Mouse (Mus musculus): ENCODE measurements around the gene Cpsf6.

The Cpsf6 gene

DNA sequence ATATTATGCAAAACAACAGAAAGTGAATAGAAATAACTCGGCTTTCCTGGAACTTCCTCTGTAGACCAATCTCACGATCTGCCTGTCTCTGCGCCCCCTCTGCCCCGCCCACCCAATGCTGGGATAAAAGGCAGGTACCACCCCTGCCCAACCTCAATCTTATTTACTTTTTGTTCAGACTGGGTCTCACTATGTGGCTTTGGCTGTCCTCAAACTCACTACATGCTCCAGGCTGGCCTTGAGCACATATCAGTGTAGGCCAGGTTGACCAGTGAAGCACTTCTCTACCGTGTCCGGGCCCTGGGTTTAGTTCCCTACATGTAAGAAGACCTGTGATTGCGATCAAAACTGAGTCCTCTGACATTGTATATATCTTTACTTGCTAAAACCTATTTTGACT is 40.6 kb downstream of the Cpsf6 start:
- no peak for DNase-seq (ENCODE audit: low spot score in 2 of 2)

DNA sequence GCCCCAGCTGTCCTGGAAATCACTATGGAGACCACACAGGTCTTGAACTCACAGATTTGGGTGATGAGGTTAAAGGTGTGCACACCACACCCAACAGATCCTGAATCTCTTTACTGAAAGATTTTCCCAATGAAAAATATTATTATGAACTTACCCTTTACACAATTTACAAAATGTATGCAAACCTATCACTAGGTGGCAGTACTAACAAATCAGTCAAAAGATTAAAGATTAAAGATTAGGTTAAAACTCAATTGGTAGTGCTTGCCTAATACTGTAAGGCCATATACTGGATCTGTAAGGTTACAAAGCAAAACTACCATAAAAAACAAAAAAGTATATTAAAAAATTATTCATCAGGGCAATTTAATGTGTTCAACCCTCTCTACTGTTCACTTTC is 41.9 kb downstream of the Cpsf6 start:
- no peak for DNase-seq (ENCODE audit: low spot score in 2 of 2)

DNA sequence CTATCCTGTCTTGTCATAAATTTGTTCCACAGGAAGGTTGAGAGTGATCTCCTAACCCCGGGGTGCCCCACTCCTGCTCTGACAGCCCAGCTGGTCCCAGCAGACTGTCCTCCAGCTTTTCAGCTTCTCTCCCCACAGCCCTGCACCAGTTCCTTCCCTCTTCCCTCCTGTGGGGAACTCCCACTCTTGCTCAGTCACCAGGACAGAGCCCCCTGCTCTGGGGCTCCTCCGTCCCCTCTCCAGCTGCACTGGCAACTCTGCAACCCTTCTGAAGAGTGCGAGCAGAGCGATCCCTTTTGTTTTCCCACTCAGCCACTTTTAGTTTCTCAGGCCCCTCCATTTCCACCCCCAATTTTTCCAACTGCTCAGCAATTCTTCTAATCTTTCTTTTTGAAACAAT is 44.2 kb downstream of the Cpsf6 start:
- no peak for DNase-seq (ENCODE audit: low spot score in 2 of 2)

DNA sequence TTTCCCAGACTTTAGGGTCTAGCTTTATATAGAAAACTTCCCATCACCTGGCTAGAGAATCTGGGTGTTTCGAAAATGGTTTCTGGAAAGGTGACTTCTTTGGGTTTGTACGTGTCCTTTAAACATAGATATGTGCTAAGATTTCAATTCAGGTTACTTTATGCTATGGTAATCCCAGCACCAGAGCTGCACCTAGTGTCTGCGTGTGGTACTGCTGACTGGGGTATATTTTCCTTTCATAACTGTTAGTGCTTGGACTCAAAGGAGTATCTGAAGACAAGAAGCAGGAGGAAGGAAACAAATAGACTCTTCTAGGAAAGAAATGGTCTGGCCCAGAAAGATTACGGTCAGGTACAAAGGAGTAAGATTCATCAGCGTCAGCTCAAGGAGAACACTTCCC is 49.3 kb downstream of the Cpsf6 start:
- no peak for DNase-seq (ENCODE audit: low spot score in 2 of 2)

- DNase-seq (ENCODE audit: low spot score in 2 of 2): no peak
Measured at GRCm38 (mm10) chr10:117323782-117324181, 56.0 kb downstream of the Cpsf6 start.

DNA sequence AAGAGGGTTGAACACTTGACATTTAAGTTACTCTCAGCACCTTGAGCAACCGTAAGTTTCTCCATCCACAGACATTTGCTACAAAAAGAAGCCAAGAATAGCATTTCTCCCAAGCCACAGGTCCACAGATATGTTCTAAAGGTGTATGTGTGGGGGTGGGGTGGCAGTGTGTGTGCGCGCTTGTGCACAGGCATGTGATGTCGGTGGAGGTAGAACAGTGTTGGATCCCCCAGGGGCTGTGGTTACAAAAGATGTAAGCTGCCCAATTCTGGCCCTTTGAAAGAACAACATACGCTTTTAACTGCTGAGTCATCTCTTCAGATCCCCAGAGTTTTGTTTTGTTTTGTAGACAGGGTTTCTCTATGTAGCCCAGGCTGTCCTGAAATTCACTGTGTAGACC is 57.2 kb downstream of the Cpsf6 start:
- DNase-seq (ENCODE audit: low spot score in 2 of 2): no peak

- DNase-seq (ENCODE audit: low spot score in 2 of 2): no peak
Measured at GRCm38 (mm10) chr10:117320571-117320981, 59.2 kb downstream of the Cpsf6 start.

DNA sequence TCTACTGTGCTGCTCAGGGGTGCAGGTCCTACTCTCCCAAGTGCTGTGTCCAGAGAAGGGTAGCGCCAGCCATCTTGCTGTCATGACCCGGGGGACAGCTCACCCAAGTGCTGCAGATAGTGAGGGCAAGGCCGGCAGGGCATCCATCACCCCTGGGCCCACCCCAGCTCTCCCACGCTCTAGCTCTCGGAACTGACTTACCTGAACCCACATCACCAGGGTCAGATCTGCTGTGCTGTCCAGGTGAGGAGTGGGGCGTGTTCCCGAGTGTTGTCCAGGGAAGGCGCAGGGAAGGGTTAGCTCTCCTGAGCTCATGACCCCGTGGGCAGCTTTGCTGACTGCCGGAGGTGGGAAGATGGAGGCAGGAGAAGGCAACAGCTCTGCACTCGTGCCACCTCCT is 63.4 kb downstream of the Cpsf6 start:
- no peak for DNase-seq (ENCODE audit: low spot score in 2 of 2)

- no peak for DNase-seq (ENCODE audit: low spot score in 2 of 2)
Measured at GRCm38 (mm10) chr10:117313133-117313532, 66.7 kb downstream of the Cpsf6 start.

DNA sequence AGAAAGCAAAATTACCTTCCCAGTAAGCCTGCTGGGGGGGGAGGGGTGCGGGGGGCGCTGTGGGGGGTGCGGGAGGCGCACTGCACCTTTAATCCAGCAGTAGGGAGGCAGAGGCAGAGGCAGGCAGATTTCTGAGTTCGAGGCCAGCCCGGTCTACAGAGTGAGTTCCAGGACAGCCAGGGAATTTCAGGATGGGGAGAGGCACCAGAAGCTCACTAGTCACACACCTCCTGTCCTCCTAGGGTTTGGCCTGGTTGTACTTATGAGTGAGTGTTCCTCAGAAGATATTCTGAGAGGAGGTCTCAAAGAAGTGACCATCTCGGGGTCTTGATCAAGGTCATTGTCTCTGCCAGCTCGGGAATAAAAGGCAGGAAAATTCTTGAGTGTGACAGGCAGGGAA is 67.6 kb downstream of the Cpsf6 start:
- DNase-seq (ENCODE audit: low spot score in 2 of 2): no peak

GRCm38 (mm10) chr10:117304371-117304770 is 75.4 kb downstream of the Cpsf6 start:
- DNase-seq (ENCODE audit: low spot score in 2 of 2): no peak

GRCm38 (mm10) chr10:117301688-117302087 is 78.1 kb downstream of the Cpsf6 start:
- no peak for DNase-seq (ENCODE audit: low spot score in 2 of 2)

DNA sequence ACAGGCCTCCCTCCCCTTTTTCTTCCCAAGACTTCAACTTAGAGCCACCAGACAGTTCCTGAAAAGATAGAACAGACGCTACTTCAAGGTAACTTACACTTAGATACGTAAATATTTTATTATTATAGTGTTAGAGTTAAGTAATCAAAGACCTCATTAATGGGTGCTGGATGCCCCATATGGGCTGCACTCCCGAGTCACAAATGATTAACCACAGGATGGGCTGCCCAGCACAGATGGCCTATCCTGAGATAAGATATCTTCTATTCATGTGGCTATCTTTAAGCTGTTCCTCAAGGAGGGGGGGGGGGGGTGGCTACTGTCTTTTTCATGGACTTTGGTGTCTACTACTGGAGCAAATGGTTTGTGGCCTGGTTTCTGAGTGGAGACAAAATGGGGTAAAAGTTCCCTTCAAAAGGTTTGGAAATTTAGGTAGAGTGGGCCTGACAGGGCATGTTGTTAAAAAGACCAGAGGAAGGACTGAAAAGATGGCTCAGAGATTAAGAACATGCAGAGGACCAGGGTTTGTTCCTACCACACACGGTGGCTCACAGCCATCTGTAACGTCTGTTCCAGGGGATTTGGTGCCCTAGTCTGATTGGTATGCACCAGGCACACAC is 79.8 kb downstream of the Cpsf6 start:
- DNase-seq (ENCODE audit: low spot score in 2 of 2): no peak

GRCm38 (mm10) chr10:117299106-117299505 is 80.7 kb downstream of the Cpsf6 start:
- DNase-seq (ENCODE audit: low spot score in 2 of 2): no peak

GRCm38 (mm10) chr10:117298336-117298735 is 81.5 kb downstream of the Cpsf6 start:
- DNase-seq (ENCODE audit: low spot score in 2 of 2): no peak
